Mouse (Mus musculus) forebrain, embryonic 14.5 days (tissue): ENCODE measurements around the gene Gm5168. TPM values are rescaled to one million over a fixed set of nuclear protein-coding genes. Genes with fewer than 3 reads are reported as not detected.
"Not testable (repeated sequence)": the region's sequence is repeated elsewhere in the genome, so short reads cannot be mapped to it uniquely, and the experiment has no call there.

ENCODE experiments used
- ATAC-seq: fragments of 200-750 bp; cut with Nextera tagmentation; 2 replicates; pipeline ENCODE4 v1.8.0; 2017; ENCODE audit warnings: mild to moderate bottlenecking, moderate library complexity
- DNase-seq: peaks from one replicate; pipeline ENCODE4 v3.0.0-alpha.2; 2015; ENCODE audit warnings: low spot score
- H3K27ac ChIP-seq: fragments of 300-500 bp; sonication (generic); 2 replicates; pipeline ENCODE4 v1.5.1; 2014; ENCODE audit warnings: low read depth, mild to moderate bottlenecking, control low read depth, low read length, moderate library complexity
- H3K27me3 ChIP-seq: fragments of 300-500 bp; sonication (generic); replicated peaks from 2 replicates; pipeline ENCODE4 v1.6.1; 2014; ENCODE audit warnings: low read length, control low read depth, mixed read lengths; ENCODE audit not compliant: control insufficient read depth, insufficient read depth
- H3K36me3 ChIP-seq: fragments of 300-500 bp; sonication (generic); 2 replicates; pipeline ENCODE4 v1.6.1; 2014; ENCODE audit warnings: low read length, control low read depth; ENCODE audit not compliant: control insufficient read depth, insufficient read depth
- H3K4me1 ChIP-seq: fragments of 300-500 bp; sonication (generic); 2 replicates; pipeline ENCODE4 v1.6.1; 2014; ENCODE audit warnings: antibody characterized with exemption, low read length, control low read depth; ENCODE audit not compliant: control insufficient read depth, insufficient read depth
- H3K4me2 ChIP-seq: fragments of 300-500 bp; sonication (generic); 2 replicates; pipeline ENCODE4 v1.6.1; 2014; ENCODE audit warnings: mild to moderate bottlenecking, control low read depth, low read length
- H3K4me3 ChIP-seq: fragments of 300-500 bp; sonication (generic); 2 replicates; pipeline ENCODE4 v1.5.1; 2014; ENCODE audit warnings: low read depth, low read length, control low read depth
- H3K9ac ChIP-seq: fragments of 300-500 bp; sonication (generic); 2 replicates; pipeline ENCODE4 v1.6.1; 2014; ENCODE audit warnings: mild to moderate bottlenecking, low read length, control low read depth, moderate library complexity
- H3K9me3 ChIP-seq: fragments of 300-500 bp; sonication (generic); replicated peaks from 2 replicates; pipeline ENCODE4 v1.6.1; 2016; ENCODE audit warnings: low read length, control low read depth, mixed read lengths; ENCODE audit not compliant: control insufficient read depth
- WGBS: fragments of 180-500 bp; shearing (Covaris S2); extraction: QIAGEN DNeasy Blood & Tissue Kit; methylation state at CpG from one replicate; pipeline ENCODE4 v1.1.7; 2014; 5-methylcytosine and 5-hydroxymethylcytosine counted together
- polyA plus RNA-seq: library from polyadenylated mRNA; unstranded; fragments of >200 nt; fragmentation: Nextera tagmentation; extraction: Ambion mirVana; gene quantifications from 2 replicates; pipeline ENCODE4 v1.2.1, GENCODE M21; 2014

Gene Gm5168
- polyA plus RNA-seq, result not detected in 2 replicates

GRCm38 (mm10) chrX:26050941-26051340 is at the start of gene Gm5168:
TSS of gene Gm5168 (minus strand) at chrX:26051041.
- H3K4me3 ChIP-seq, DNase-seq, H3K27ac ChIP-seq, H3K4me2 ChIP-seq, ATAC-seq, H3K27me3 ChIP-seq, H3K36me3 ChIP-seq, H3K9me3 ChIP-seq, H3K4me1 ChIP-seq, H3K9ac ChIP-seq: not testable (repeated sequence)
- WGBS, result no CpG with 5 or more reads among the region's 3 CpGs

Other genes starting within 250 kb of the Gm5168 start
- not detected in 2 replicates for gene Gm2012, start 180.3 kb upstream of the Gm5168 start, polyA plus RNA-seq